Mouse (Mus musculus): Measurements from ENCODE around the gene Rhno1.

DNA sequence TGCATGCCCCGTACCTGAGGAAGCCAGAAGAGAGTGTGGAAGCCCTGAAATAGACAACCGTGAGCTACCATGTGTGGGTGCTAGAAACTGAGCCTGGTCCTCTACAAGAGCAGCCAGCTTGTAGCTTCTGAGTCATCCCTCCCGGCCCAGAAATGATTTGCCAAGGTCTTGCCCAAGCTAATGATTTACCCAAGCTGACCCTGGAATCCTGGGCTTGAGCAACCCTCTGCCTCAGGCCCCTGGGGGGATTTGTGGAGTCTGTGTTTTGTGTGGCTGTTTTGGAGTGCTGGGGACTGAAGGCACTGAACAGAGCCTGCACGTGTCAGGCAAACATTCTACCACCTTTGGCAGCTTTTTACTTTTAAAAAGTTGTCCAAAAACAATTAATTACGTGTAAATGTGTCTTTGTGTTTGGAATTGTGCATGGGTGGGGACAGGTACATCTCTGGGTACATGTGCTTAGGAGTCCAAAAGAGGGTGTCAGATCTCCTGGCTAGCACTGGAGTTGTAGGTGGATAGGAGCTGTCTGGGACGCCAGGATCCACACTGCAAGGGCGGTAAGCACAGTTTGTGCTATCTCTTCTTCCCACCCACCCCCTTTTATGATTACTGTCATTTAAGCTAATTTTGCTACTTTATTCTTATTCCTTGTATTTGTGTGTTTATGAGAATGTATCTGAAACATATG, 35.0 kb upstream of the Rhno1 start:
- no peak for TF ChIP-seq CTCF (IDR thresholded peaks at IDR 0.05; ENCODE audit: control insufficient read depth, insufficient read depth, insufficient read length)
- no peak for TF ChIP-seq USF1 (IDR thresholded peaks at IDR 0.05; ENCODE audit: low read depth)
- no peak for TF ChIP-seq CEBPB (IDR thresholded peaks at IDR 0.05; ENCODE audit: low read depth)
- no peak for TF ChIP-seq MAX (IDR thresholded peaks at IDR 0.05)
- no peak for TF ChIP-seq MYOD1 (IDR thresholded peaks at IDR 0.05; ENCODE audit: control insufficient read depth, insufficient read length, low read depth)

Data from C2C12 (cell line).